Mouse (Mus musculus) ZHBTc4 (cell line): ENCODE results near the gene Gm42372.
A peak's percentile ranks its signal among the peaks of the same experiment; 100 is the strongest.

Experiments used
- DNase-seq: peaks from one replicate; pipeline ENCODE4 v3.0.0-alpha.2; 2011; ENCODE audit warnings: low read depth, low spot score

Gm42372 gene

DNA sequence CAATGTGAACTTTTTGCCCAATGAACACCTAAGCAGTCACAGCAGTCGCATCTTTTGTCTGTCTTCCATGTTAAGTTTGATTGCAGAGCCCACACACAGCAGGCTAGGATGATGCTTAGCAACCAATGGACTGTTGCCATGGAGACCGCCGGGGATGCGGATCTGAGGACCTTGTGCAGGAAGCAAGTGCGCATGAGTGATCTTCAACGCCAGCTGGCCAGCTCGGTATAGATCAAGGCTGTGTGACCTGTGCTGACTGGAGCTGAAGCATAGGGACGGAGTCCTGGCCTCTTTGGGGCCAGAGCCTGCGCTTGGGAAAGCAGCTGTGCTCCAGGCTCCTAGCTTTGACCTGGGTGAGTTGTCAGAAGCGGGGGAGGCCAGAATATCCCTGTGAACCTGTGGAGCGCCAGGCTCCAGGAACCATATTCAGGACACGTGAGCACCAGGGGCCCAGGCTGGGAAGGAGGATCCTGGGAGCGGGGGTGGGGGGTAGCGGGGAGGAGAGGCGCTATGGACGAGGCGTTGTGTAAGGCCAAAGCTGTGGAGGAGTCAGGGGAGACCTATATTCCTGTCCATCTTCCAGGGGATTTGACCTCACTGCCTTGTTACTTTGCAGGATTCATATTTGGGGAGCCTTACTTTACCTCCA lies 23.2 kb upstream of the Gm42372 start, which contains the start of gene Pnmal1:
Gene Pnmal1, plus strand, starts transcription at position 141 of the 649 bp plus-strand sequence.
- peak; percentile 79 for DNase-seq

DNA sequence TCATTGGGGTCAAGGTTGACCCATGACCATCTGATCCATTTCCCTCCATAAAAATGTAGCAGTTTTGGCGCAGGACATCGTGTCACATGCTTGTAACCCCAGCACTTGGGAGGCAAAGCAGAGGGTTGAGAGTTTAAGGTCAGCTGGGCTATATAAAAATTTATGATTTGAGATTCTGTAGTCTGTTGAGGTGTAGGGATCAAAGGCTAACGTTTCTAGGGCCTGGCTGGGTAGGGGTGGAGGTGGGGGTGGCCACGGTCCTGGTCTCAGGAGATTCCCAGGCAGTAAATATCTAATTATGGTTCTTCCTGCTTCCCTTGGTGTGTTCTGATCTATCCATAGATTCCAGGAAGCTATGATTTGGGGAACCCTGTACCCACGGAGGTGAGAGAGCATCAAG lies 21.2 kb upstream of the Gm42372 start:
- no peak for DNase-seq

DNA sequence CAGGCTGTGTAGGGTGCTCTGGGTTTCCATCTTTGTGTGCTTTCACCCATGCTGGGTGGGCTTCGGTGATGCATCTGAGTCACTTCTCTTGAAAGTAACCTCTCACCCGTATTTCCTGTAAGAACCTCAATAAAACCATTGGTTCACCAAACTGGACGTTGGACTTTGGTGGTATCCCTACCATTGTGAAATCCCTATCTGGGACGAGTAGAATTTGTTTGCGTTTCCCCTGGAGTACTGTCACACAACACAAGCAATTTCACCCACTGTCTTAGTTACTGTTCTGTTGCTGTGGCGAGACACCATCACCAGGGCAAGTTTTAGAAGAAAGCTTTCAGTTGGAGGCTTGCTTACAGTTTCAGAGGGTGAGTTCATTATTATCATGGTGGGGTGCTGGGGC lies 14.5 kb upstream of the Gm42372 start:
- no peak for DNase-seq

DNA sequence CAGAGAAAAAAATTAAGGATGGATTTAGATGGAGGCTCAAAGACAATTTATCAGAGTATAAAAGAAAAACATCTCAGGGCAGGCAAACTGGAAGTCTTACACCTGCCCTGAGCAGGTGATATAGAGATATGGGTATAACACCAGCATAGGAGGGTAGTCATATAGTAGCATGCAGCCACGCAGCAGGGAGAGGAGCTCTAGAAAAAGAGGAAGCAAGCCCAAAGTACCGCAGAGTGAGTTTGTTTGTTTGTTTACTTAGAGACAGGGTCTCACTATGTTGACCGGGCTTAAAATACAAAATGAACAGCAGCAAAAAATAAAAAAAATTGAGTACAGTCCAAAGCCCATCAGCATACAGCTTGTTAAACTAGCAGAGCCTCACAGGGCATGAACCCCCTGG lies 11.7 kb upstream of the Gm42372 start:
- DNase-seq: no peak

DNA sequence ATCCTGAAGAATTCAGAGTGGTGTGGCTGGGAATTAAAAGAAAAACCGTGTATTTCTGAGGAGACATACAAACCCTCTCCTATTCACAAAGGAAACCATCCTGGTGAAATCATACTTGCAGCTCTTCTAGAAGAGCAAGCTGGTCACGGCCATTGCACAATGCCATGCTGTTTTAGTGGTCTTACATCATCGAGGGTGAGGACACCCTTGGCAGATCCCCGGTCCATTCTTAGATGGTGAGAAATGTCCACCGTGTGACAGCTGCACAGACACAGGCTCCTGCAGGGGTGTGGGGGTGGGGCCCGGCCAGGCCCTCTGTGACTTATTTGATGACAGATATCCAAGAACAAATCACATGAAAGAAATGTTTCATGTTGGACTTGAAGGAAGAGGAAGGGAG lies 8.9 kb upstream of the Gm42372 start:
- DNase-seq: no peak

DNA sequence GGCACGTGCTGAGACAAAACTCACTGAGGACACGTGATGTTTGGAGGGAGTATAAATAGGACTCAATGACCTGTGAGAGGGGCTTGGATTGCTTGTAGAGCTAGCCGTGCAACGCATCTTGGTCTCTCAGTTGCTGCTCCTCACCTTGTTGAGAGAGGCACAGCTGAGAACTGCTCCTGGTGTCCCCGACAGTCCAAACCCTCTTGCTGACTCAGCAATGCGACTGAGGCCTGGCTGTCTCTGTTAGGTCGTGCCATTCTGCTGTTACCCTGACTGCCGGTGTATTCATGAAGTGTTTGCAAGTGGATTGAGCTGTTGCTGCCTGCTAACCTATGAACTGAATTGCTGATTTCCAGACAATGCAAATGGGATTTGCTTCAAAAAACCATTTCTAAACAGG lies 6.6 kb upstream of the Gm42372 start:
- no peak for DNase-seq

DNA sequence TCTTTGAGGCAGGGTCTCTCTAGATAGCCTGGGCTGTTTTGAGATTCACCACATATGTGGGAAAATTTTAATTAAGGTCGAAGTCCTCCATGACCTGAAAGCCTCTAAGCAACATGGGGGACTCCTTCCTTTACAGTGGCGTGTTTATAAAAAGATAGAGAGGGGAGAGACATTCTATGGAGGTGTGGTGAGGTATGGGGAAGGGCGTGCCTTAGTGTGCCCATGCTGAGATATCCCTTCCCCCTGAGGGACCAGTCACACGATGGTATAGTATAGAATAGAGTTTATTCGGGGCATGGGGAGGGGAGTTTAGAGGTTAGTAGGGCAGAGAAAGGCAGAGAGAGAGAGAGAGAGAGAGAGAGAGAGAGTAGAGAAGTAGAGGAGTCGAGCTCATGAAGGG lies 4.7 kb upstream of the Gm42372 start:
- no peak for DNase-seq

DNA sequence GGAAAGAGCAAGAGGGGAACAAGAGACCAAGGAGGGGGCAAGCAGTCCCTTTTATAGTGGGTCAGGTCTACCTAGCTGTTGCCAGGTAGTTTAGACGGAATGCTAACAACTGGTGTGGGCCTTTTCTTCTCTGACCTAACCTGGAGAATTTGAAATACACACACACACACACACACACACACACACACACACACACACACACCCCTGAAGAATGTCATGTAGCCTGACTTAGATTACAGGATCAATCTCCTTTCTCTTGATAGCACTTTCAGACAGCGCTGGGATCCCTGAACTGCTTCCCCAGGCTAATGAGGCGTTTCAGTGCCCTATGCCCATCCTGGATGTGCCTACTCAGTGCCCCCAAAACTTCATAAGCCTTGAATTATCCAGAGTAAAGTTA lies 4.3 kb upstream of the Gm42372 start:
- DNase-seq: no peak

DNA sequence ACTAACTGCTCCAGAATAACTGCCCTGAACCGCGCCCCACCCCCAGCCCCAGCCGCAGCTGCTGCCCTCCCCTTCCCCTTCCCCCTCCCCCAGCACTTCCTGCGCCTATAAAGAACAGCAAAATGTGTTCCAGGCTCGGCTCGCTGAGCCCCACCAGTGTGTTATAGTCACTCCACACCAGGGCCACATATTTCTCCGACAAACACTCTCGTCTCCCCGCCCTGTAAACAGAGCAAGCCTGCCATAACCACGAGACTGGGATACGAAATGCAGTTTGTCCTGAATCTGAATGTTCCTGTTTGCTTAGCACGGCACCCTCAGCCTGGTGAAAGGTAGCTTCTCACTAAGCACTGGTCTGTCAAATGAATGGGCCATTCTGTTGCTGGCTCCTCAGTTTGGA lies 2.5 kb upstream of the Gm42372 start:
- DNase-seq: peak; percentile 56

DNA sequence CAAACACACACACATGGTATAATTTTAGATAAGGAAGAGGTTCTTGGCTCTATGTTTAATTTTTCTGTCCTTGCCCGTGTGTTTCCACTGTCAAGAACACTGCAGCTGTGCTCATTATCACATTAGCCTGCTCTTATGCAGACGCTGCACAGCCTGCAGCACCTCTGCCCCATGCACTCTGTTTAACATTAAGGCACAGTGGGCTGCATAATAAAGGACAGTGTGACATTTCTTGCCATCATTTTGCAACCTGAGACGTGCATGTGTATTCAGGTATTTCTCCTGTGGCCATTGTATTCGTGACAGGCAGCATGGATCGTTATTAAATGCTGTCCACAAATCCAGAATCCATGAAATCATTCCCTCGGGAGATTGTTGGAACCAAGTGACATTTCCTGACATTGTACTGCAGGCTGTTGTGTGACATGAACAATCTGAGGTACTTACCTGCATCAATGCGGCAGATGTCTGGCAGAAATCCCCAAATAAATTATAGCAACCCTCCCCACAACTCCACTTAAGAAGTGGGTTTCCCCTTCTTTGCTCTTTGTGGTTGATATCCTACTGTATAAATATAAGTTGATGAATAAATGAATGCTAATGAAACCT lies 4.8 kb downstream of the Gm42372 start:
- DNase-seq: no peak

DNA sequence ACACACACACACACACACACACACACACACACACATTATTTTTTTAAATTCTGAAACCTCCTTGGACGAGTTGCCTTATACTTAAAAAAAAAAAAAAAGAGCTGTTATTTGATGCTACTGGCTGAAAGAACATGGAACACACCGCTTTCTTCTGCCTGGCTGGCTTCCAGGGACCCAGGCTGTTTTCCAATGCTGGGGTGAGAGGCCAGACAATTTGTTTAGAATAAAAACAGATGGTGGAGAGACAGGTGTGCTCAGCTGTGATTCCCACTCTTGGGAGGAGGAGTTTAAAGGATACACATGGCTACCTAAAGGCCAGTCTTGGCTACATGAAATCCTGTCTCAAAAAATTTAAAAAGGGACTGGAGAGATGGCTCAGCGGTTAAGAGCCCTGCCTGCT lies 5.5 kb downstream of the Gm42372 start:
- no peak for DNase-seq

DNA sequence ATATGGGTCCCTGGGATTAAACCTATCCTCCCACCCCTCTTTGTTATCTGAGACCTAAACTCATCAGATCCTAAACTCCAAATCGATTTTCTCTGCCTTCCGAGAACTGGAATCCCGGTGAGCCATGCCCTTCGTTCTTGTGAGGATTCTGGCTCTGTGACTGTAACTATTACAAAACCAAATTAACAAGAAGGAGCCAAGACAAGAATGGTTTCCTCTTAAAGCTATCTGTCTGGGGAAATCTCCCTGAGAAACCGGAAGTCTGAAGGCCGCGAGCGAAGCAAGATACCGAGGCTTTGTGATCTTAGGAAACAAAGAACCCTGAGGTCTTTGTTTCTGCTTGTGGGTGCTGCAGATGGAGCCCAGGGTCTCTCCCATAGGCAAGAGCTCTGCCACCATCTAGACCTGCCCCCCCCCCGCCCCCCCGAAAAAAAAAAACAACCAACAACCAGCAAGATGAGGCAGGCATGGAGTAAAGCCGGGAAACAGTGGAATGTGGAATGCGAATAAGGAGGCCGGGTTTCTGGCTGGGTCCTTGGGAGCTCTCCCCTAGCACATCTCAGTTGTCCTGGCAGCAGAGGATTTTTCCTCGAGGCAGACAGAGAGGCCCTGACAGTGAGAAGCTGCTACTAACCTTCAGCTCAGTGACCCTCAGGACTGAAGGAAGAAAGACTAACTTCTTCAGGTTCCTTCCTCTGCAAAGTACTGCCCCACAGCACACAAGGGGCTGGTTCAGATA lies 7.3 kb downstream of the Gm42372 start:
- DNase-seq: peak; percentile 57

DNA sequence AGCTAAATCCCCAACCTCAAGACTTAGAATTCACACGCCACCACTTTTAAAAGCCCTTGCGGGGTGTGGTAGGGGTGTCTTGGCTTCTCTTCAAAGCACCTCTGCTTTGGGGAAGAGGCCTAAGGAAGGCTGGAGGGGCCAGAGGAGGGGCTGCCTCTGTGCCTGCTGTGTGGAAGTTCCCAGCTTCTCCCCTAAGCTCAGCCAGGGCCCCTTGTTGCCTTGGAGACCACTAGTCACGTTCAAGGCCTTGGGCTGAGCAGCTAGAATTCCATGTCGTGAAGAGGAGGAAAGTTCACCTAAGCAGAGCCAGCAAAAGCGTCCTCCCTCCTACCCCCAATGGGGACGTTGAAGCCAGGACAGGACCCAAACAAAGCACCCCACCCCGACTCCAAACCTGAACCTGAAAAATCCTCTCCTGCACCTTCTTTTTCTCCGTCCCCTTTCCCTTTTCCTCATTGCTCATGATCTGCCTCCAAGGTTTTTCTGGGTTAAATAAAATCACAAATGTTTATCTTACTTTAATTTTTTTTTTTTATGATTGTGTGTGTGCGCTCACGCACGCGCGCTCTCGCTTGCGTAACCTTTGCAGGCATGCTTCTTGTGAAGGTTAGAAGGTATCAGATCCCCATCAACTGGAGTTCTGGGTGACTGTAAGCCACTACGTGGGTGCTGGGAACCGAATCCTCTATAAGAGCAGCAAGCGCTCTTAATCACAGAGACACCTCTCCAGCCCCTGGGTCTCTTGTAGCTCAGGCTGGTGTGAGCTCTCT lies 9.0 kb downstream of the Gm42372 start:
- DNase-seq: peak; percentile 27

DNA sequence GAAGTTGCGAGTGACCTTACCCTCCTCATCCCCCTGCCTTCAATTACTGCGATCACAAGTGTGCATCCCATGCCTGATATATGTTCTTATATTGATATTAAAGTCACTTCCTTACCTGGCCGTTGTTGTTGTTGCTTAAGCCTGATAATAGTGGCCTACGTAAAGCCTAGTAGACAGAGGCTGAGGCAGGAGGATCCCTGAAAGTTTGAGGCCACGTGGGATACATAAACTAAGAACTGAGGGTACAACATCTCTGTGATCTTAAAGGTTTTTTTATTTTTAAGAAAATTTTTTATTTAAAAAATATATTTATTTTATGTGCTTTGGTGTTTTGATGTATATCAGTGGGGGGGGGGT lies 9.5 kb downstream of the Gm42372 start, which contains the start of gene Ccdc8:
Gene Ccdc8, plus strand, starts transcription at position 258 of the 357 bp plus-strand sequence.
- DNase-seq: no peak

DNA sequence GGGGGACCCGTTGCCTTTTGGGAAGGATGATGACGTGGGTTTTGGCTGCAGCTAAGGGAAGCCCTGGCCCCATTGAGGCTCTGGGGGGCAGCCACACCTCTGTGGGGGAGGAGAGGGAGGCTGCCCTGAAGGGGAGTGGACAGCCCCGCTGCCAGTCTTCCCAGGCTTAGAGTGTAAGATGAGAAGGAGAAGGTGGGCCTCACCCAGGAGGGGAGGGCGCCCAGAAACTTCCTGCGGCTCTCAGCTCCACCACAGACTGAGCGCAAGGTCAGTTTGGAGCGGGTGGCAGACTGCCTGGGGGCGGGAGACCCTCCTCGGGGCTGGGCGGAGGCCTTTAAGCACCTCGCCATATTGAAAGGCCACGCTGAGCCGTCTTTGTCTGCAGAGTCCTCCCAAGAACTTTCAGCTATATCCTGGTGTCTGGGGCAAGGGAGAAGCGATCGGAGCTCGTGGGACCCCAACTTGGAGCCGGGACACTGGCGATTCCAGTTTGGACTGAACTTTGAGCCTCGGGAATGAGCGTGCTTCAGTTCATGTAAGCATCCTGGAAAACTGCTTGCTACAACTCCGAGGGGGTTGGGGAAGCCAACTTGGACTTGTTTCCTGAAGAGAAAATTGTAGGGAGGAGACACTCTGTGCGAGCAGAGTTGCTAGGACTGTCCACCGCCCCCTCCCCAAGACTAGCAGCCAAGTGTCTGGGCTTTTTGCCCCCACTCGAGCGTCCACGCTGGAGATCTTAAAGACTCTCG lies 10.9 kb downstream of the Gm42372 start:
- peak; percentile 78 for DNase-seq

DNA sequence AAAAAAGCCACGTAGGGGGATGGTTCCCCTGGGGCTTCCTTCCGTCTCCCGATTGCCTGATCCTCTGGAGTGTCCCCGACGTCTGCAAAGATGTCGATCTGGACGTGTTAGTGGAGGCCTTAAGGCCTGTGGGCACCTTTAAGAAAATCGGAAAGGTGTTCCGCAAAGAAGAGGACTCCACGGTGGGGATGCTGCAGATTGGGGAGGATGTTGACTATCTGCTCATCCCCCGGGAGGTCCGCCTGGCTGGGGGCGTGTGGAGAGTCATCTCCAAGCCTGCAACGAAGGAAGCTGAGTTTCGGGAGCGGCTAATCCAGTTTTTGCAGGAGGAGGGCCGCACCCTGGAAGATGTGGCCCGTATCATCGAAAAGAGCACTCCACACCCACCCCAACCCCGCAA lies 11.5 kb downstream of the Gm42372 start:
- DNase-seq: peak; percentile 23

DNA sequence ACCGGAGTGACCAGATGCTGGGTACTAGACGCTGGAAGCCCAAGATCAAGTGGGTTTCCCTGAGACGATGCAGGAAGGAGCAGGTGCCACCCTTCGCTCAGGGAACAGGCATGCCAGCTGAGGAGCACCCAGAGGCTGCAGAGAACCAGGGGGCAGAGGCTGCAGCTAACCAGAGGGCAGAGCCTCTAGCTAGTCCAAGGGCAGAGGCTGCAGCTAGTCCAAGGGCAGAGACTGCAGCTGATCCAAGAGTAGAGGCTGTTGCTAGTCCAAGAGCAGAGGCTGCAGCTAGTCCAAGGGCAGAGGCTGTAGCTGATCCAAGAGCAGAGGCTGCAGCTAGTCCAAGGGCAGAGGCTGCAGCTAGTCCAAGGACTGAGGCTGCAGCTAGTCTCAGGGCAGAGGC lies 12.5 kb downstream of the Gm42372 start:
- no peak for DNase-seq

DNA sequence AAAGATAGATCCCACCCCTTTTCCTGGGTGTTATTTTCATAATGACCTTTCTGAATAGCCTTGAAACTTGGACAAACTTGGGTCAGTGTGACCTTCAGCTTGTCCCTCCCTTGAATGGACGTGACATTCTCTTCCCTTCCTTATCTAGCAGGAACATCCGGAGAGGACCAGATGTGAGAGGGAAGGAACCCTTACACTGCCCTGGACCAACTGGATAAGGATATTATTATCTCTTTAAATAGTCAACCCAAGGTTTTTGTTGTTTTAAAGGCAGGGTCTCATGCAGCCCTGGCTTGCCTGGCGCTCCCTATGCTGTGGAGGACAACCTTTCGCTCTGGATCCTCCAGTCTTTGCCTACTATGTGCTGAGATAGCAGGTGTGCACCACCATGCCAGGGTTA lies 16.3 kb downstream of the Gm42372 start:
- no peak for DNase-seq

DNA sequence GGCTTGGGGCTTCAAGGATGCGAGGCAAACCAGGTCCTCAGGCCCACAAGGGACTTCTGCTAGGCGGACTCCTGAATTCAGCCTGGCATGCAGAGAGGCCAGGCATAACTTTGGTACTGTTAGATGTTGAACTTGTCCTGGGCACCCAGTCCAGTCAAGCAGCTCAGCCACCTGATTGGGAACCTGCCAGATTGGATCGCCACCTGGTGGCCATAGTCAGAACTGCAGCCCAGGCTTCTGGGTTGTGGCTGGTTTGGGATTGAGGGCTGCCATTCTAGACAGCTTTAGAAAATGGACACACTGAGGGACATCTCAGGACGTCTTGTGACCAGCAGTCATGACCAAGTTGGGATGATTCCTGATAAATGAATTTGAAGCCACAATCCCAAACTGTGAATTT lies 16.8 kb downstream of the Gm42372 start:
- peak; percentile 85 for DNase-seq

DNA sequence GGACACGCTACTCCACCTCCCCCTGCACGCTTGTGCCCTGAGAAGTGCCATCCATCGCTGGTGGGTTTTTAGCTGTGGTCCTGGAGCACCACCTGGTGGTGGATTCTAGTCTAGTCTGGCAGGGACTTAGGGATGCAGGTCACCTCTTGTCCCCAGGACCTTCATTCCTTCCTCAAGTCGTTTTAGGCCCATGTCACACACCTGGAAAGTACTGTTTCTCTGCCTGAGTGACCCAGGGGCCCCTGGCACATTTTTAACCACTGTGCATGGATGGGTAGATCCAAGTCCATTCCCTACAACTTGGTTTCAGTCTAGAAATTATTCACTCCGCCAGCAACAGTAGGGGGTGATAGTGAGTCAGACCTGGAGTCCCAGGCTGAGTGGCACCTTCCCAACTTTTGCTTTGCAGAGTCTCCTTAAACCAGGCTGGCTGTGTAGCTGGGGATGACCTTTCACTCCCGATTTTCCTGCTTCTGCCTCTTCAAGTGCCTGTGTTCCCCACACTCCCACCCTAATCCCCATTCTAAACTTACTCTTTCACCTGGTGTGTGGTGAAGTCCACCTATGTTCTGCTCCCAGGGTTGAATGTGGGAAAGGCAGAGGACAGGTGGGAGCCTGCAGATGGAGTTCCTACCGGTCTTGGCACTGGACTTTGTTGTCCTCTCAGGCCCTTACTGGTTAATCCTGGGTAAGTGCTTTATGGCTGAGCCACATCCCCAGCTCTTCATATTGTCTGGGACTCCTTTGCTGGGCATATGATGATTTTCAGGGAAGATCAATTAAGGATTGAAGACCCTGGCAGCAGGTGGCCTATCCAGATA lies 19.7 kb downstream of the Gm42372 start:
- DNase-seq: peak; percentile 88
